Mouse (Mus musculus): Measurements from ENCODE around the gene Cox17.

DNA sequence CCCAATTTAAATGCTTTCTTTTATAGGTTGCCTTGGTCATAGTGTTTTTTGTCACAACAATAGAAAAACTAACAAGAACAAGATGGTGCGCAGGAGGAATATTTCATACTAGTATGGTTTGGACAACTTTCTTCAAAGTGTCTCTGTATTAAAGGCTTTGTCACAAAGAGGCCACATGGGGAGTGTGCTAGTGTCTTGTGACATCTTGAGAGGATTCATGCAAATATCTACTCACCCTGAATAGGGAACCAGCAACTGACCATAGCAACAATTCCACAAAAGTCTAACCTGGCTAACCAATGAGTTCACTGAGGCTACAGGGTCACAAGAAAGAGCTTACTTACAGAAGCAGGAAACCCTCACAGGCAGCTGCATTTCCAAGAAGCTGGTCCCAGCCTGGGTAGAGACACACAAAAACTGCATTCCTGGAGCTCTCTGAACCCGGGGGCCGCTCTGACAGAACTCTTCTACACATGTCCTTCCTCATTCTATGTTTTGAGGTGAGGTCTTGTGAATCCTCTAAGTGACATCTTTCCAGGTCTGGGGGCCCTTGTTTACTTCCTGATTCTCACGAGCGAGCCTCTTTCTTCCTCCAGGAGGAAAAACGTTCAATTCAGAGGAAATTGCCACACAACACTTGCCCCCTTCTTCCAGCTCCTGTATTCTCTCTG lies 48.4 kb downstream of the Cox17 start:
- no peak for TF ChIP-seq POLR2A (IDR thresholded peaks at IDR 0.05; ENCODE audit: borderline replicate concordance, low read depth, low read length)
- no peak for TF ChIP-seq CTCF (IDR thresholded peaks at IDR 0.05; ENCODE audit: low read depth, low read length)

All from bone marrow macrophage, adult 2 months (primary cell).